Mouse (Mus musculus): Measurements from ENCODE around the gene Tmem121.
"Not testable (repeated sequence)": the region's sequence is repeated elsewhere in the genome, so short reads cannot be mapped to it uniquely, and the experiment has no call there.

Tmem121 gene

DNA sequence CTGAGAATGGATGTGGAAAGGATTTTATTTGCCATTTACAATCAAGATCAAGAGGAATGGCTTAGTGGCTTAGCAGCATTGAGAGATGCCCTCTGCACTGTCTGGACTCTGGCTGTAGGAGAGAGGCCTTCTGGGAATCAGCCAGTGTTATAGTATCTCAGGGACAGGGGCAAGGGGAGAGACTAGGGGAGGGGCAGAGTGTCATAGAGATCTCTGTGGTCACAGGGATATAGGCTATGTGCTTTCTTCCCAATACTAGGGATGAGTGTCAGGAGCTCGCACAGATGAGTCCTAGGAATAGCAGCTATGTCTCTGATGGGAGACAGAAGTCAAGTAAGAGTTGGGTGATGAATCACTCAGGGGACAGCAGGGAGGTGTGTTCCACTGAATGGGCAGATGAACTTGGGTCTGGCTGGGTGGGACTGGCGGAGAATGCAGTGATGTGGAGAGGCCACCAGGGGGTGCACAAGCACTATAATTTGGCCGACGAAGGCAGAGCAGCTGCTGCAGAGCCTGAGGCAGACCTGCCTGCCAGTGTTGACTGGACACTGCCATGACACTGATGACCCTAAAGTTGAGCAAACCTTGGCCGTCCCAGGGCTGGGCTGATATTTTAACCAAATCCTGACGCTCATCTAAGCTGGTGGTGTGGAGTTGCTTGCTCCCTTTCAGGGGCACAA is 30.1 kb downstream of the Tmem121 start:
- intact Hi-C loops (cut with DNase I): no loop called here

DNA sequence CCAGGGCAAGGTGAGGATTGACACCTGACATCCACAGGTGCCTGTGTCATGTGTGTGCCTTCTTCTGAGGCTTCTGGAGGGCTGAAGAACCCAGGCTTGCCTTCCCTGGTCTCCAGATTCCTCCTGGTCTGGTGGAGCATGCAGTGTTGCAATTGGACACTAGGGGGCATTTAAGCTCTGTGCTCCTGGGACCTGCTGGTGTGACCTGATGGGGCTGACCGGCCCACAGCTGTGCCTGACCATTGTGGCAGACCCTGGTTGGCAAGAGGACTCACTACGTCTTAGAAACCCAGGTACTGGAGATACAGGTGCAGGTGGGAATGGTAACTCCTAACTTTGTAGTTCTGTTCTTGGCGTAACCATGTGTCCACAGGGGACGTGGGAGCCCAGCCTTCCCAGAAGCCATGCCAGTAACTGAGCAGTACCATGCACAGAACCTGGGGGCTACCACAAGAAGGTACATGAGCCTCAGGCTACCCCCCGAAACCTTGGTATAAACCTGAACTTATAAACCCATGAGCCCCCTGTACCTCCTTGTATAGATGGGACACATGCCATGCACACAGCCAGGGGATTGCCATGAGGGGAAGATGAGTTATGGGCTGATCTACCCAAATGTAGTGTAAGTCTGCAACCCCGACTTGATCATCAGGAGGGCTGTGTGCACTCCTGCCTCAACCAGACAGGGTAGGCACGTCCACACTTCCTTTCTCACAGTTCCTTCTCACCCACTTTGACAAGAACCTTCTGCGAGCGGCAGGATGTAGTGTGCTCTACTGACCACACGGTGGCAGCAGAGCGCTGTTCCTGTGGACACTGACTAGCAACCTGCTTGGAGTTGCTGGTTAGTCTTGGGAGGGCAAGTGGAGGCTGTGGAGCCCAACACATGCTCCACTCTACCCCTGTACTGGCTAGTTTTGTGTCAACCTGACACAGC is 31.8 kb downstream of the Tmem121 start:
- intact Hi-C loops (cut with DNase I): no loop called here

DNA sequence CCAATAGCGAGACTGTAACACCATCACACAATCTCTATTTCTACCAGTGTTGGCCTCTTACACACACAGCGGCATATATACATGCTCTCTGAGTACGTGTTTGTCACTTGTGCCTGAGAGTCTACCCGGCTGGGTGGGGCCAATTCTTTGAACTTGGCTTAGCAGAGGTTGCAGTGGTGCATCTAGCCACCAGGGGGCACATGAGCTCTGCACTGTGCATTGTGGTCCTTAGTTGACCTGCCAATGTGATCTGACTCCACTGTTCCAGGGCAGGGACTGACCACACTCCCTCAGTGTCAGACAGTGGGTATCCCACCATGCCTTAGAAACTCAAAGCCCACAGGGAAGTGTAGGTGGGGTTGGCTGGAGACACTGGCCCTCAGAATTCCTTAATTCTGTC is 34.1 kb downstream of the Tmem121 start:
- intact Hi-C loops (cut with DNase I): loop anchor here (5.0 to 10.0 kb wide), 3 partner anchors 202 to 395 kb away; no protein-coding TSS in a partner anchor

DNA sequence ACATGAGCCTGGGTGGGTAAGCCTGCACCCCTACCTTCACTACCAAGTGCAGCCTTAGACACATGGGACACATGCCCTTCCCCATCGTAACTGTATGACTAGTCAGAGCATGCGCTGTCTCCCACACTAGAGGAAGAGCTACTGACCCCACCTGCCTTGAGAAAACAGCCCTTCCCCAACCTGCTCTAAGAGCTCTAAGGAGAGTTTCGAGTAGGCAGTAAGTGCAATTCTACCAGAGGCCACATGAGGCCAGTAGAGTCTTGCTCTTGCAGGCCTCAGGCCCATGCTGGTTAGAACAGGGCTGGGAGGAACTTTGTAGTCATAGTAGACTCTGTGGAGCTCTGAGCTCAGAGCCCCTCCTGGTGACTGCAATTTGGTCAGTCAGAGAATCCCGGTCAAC is 34.7 kb downstream of the Tmem121 start:
- intact Hi-C loops (cut with DNase I): loop anchor here (5.0 to 10.0 kb wide), 3 partner anchors 202 to 394 kb away; no protein-coding TSS in a partner anchor

DNA sequence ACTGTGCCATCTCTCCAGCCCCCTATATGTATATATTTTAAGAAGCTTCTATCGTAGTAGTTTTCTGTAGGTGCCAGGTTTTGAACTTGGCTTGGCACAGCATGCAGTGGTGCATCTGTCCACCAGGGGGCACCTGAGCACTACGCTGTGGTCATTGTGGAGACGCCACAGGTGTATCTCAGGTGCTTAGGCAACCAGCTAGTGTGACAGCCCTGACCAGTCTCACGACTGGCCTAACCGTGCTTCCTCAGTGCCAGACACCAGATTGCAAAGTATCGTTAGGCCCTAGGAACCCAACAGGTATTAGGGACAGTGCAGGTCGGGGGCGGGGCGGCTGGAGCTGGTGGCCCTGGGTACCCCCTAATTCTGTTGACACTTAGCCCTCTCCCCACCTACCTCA is 35.6 kb downstream of the Tmem121 start:
- intact Hi-C loops (cut with DNase I): loop anchor here (5.0 to 10.0 kb wide), 3 partner anchors 201 to 394 kb away; no protein-coding TSS in a partner anchor

DNA sequence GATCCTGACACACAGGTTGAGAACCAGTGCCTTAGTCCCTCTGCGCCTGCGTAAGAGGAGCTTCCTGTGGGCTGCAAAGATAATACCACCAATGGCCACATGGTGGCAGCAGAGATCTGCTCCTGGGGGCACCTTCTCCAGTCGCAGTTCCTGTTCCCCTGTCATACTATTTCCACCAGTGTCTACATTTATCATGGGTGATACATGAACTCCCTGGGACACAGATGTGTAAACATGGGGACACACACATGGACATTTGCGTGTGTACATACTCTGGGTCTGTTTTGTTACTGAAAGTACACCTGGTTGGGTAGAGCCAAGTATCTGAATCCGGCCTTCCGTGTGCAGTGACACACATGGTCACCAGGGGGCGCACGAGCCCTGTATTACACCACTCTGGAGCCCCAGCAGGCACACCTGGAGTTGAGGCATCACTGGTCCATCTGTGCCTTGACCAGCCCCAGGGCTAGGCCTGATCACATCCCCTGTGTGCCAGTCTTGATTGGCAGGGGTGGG is 36.4 kb downstream of the Tmem121 start:
- intact Hi-C loops (cut with DNase I): loop anchor here (1.0 to 10.0 kb wide), 4 partner anchors 200 to 393 kb away; no protein-coding TSS in a partner anchor

DNA sequence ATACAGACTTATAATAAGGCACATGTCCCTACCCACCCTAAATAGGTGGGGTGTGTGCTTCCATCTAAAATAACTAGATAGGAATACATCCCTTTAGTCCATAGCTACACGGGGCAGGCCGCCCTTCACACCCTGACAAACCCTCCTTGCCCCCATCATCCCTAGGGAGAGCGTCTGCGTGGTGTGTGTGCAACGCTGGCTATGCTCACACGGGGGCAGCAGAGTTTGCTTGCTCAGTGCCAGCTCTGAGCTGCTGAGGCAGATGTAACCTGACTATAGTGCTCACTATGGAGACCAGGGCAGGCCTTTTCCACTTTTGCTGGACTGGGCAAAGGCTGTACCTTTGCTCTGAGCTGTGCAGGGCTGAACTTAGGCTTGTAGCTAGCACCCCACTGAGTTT is 37.0 kb downstream of the Tmem121 start:
- intact Hi-C loops (cut with DNase I): loop anchor here (1.0 to 10.0 kb wide), 4 partner anchors 200 to 392 kb away; no protein-coding TSS in a partner anchor

DNA sequence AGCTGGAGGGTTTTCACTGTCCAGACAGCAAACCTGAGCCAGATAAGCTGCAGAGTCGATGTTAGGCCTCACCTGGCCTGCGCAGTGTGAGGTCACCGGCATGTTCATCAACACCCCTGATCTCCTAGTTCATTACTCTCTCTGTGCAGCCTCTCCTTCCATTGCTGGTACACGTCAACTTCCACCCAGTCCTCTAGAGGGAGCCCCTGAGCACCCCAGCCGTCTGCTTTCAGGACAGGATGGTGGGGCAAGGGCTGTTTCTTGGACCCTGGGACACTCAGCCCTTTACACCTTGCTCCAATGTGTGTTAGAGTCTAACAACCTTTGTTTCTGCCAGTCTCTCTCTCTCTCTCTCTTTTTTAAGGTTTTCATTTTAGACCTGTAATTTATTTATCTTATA is 38.5 kb downstream of the Tmem121 start:
- intact Hi-C loops (cut with DNase I): loop anchor here (5.0 to 10.0 kb wide), 3 partner anchors 198 to 391 kb away; no protein-coding TSS in a partner anchor

DNA sequence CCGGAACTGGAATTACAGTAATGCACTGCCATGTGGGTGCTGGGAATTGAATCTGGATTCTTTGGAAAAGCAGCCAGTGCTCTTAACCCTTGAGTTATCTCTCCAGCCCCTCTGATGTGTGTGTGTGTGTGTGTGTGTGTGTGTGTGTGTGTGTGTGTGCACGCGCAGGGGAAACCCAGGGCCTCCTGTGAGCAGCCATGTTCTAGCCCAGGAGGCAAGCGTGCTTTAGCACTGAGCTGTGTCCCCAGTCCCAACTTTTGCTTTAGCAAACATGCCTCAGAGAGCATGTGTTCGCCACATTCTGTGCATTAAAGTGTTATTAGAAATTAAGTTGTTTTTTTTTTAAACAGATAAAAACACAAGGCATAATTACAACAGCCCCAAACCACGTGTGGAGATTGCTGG is 39.0 kb downstream of the Tmem121 start:
- intact Hi-C loops (cut with DNase I): loop anchor here (5.0 to 10.0 kb wide), 3 partner anchors 198 to 390 kb away; no protein-coding TSS in a partner anchor

DNA sequence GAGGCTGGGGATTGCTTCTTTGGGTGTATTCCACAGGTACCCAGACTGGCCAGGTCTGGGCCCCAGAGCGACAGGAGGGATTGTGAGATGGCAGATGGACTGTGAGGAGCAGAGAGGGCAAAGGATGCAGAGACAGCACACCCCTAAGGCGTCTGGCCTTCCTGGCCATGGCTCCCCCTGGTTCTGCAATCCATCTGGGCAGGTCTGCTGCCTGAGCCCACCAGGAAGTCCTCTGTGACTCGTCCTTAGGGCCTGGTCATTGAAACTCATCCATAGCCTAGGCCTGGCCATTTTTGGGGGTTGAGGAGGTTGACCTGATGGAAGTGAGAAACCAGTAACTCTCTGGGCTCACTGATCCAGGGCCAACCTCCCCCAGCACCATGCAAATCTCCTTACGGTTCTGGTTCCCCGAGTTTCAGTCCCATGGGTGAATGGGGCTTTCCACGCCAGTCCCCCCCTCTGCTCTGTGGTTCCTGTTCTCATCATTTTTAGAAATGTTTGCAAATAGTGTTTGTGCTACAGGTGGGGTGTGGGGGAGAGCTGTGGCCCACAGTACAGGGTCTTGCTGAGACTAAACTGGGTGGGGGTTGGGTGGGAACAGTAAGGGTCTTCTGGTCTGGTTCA is 42.4 kb downstream of the Tmem121 start:
- intact Hi-C loops (cut with DNase I): loop anchor here (10.0 kb wide), 1 partner anchor 387 kb away; no protein-coding TSS in a partner anchor

DNA sequence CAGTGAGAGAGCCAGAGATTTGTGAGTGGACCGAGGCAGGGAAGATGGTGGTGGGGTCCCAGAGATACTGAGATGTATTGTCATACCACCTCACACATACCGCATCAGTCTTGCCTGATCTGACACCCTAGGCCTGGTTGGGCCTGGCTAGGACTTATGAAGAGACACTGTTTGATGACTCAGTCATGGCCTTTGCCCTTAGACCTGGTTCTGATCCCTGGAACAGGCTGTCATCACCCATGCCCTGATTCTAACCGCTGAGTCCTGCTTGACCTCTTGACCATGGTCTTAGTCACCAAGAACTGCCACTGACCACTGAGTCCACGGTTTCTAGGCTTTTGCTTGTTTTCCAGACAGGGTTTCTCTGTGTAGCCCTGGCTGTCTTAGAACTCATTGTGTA is 45.0 kb downstream of the Tmem121 start:
- intact Hi-C loops (cut with DNase I): no loop called here

DNA sequence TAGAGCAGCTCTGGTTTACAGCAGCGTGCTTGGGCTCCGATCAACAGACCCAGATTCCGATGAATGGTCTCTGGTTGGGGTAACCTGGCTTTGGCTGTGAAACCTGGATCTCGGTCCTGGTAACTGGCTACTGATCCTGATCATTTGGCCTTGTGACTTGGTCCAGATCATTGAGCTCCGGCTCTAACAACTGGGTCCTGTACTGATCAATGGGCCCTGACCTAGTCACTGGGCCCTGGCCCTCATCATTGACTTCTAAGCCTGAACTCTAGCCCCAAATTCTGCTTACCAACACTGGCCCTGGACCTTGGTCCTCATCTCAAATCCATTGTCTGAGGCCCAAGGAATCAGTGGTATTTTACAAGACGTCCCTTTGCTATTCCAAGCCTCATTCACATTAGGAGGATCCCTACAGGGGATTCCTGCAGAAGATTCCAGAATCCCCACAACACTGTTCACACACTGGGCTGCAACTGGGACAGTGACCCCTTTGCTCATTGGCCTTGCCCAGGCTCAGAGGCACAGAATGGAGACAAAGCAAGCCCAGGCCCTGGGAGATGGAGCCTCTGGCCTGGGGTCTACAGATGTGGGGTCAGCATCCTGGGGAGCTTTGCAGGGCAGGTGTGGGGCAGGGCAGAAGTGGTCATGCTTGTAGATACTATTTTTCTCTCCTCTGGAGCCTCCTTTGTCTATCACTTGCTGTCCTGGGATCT is 46.0 kb downstream of the Tmem121 start:
- intact Hi-C loops (cut with DNase I): not testable (repeated sequence)

DNA sequence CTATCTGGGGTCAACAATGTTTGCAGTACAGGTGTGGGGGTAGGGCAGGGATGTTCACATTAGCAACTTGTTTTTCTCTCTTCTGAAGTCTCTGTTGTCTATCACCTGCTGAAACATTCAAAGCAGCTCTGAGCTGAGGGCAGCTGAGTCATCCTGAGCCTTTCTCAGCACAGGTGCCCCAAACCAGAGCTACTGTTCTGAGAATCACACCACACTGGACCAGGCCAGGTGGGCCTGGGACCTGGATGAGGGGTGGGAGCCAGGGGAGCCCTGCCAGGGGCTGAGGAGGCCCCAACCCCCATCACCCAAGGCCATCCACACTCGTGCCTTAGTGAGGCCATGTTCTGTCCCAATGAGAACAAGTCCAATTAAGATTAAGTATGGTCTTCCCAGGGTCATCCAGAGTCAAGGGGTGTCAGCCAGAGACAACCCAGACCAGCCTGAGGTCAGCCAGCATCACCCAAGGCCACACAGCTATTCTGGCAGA is 46.6 kb downstream of the Tmem121 start:
- intact Hi-C loops (cut with DNase I): not testable (repeated sequence)
